Mouse (Mus musculus): Measurements from ENCODE around the gene Dab1. TPM values are rescaled to one million over a fixed set of nuclear protein-coding genes. Genes with fewer than 3 reads are reported as not detected.

Dab1 gene
- total RNA-seq (2021) = 1 to 10 TPM in 1 of 2 experiments, under 1 TPM in 1; 0.41 to 1.2 TPM
- long read RNA-seq, experiment 1, partial matches to known transcripts = 0 of 1 reads
- long read RNA-seq, experiment 1, other reads (novel, unspliced or antisense) = 1 of 1 reads
- long read RNA-seq, experiment 2, partial matches to known transcripts = 0 of 1 reads
- long read RNA-seq, experiment 2, other reads (novel, unspliced or antisense) = 1 of 1 reads

DNA sequence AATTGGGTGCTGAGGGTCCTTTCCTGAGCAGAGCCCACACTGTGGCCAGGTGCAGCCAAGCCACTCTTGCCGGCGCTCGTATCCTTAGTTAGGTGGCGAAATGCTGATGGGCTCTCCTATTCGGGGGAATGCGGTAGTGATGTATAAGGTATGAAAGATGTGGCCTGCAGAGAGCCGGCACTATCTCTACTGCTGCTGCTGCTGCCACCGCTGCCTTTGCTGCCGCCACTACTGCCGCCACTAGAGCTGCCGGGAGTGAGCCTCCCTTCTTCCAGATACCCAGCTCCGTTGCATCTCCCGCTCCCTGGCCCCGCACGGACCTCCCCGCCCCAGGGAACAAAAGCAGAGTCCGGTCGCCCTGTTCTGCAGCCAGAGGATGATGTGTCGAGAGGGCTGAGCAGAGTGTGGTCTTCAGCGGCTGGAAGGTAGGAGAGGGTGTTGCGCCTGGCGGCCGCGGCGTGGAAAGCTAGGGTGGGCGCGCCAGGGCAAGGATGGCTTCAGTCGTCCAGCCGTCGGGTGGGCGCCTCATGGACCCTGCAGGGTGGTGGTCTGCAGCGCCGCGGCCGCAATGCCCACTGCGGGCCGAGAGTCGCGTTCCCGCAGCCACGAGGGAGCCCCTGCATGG lies at the start of gene Dab1:
Gene Dab1 (plus strand): TSS at position 39 of the 625 bp plus-strand sequence.
- no peak for DNase-seq

GRCm38 (mm10) chr4:103571721-103572352 lies 47.3 kb upstream of the Dab1 start:
- peak; percentile 20 for DNase-seq

DNA sequence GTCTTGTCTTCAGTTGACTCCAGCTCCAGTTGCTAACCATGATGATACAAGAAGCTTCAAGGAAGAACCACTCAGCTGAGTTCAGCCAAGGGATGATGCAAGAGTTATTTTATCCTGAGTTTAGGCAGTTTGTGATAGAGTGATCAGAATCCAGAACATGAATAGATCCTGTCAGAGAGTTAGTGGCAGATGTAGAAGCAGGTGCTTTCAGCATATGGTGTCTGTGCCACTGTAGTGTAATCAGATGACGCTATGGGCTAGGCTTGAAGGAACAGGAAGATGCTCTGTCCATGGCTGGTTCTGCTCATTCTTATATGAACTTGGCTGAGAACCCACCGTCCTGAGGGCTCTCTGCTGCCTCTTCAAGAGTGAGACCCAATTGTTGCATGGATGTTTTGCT lies 43.6 kb upstream of the Dab1 start:
- no peak for DNase-seq

DNA sequence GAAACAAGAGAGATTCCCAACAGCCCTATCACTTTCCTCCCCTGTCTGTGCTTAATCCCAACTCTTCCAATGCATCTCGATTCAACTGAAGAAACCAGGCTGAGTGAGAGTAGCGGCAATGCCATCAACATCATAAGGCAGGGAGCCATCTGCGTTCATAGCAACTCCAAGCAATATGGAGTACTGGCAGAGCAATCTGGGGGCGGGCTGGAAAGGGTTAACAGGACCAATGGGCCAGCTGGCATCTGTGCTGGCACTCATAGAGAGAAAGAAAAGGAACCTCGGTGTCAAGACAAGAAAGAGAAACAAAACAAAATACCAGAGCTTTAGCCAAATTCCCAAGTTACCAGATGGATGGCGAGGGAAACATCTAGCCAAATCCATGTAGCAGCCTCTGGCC lies 42.9 kb upstream of the Dab1 start:
- no peak for DNase-seq

- DNase-seq = no peak
Observed at GRCm38 (mm10) chr4:103577111-103577815, 41.9 kb upstream of the Dab1 start.

GRCm38 (mm10) chr4:103577821-103578220 lies 41.3 kb upstream of the Dab1 start:
- DNase-seq = no peak

DNA sequence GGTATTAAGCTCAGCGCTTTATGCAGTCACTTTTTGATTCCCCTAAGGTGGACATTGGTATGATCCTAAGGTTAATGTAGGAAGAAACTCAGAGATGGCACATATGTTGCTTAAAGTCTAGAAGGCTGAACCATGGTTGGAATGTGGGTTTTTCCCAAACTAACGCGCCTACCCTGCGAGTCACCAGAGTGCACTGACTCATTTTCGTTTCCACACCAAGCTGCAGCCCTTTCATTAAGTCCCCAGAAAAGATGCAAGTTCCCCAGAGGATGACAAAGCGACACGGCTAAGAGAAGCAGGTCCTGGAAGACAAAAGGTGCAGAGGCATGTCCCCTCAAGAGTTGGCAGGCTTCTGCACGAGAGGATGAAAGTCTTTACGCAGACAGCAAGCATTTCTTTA lies 39.1 kb upstream of the Dab1 start:
- no peak for DNase-seq

DNA sequence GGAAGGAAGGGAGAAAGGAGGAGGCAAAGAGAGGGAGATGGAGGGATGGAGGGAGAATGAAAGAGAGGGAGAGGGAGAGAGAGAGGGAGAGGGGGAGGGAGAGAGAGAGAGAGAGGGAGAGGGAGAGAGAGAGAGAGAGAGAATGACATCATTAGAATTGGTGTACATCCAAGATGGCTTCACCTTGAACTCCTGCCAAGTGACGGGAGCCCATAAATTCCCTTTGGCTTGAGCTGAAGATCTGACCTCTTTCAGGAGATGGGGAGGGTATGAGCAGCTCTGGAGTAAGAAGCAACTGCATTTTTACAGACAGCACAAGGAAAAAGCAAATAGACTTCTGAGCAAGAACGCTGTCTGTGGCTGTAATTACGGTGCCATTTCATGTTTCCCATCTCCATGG lies 4.1 kb upstream of the Dab1 start:
- DNase-seq = no peak

GRCm38 (mm10) chr4:103619946-103620371 lies 800 bp downstream of the Dab1 start:
- DNase-seq = no peak

DNA sequence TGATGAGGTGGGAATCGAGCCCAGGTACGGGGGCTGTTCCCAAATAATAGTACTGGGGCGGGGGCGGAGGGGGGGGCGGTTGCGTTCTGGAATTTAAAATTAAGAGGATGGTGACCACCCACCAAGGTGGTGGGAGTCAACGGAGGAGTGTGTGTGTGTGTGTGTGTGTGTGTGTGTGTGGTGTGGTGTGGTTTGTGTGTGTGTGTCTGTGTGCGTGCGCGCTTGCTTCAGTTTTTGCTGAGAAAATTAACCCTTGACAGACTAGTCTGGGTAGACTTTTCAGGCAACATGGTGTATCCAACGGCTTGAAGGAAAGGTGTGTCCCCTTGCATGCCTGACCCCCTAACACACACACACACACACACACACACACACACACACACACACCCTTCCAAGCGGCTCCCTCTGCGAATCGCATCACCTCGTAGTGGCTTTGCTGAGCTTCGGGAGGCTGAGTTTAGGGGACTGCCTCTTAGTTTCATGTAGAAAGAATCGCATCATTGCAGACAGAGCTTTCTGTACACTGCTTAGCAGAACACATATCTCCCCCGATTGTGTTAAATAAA lies 1.5 kb downstream of the Dab1 start:
- DNase-seq = no peak

DNA sequence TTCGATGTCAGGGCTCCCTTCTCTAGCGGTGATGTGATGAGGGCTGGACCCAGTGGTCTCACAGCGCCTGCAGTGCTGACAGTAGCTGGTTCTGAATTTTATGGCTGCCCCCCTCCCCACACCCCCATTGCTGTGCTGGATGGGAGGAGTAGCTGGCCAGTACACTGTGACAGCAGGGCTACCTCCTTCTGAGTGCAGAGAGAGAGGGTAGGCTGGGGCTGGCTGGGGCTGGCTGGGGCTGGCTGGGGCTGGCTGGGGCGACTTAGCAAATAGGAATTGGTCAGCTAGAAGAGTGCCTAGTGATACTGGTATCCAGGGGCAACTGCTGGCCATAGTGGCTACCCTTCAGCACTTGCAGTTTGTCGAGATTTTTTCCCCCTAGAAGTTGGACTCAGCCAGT lies 2.4 kb downstream of the Dab1 start:
- DNase-seq = no peak

DNA sequence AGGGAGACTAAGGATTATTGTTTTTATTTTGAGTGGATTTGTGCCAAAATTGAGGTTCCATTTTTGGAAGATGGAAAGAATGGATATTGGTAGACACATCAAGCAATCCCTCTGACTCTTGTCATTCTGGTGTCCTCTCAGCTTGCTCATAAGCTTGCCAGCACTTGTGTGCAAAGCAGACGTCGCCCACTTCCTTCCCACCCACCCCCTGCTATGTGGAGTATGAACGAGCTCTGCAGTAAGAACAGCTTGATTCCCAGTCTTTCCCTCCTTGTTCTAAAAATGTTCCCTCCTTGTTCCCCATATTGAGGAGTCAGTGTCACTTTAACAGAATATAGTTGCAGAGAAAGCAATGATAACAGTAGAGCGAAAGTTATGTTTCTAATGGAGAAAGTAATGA lies 11.0 kb downstream of the Dab1 start:
- no peak for DNase-seq

- no peak for DNase-seq
Observed at GRCm38 (mm10) chr4:103636168-103636776, 17.1 kb downstream of the Dab1 start.

GRCm38 (mm10) chr4:103648209-103648896 lies 29.2 kb downstream of the Dab1 start:
- no peak for DNase-seq

GRCm38 (mm10) chr4:103655740-103656139 lies 36.6 kb downstream of the Dab1 start:
- DNase-seq = no peak

DNA sequence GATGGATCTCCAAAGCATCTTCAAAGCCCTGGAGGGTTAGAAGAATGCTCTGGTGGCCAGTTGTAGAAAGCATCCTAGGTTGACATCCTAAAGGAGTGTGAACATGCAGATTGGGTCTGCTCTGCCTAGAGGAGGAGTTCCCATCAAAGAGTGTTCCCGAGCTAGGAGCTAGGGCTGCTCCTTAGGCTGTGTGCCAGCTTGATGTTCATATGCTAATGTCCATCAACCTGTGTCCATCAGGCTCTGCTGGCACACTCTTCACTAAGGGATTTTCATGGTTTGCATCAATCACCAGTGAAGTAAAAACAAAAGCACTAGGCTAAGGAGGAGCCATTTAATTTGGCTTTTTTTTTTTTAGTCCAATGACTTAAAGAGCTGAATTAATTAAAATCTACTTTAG lies 42.2 kb downstream of the Dab1 start:
- DNase-seq = no peak

DNA sequence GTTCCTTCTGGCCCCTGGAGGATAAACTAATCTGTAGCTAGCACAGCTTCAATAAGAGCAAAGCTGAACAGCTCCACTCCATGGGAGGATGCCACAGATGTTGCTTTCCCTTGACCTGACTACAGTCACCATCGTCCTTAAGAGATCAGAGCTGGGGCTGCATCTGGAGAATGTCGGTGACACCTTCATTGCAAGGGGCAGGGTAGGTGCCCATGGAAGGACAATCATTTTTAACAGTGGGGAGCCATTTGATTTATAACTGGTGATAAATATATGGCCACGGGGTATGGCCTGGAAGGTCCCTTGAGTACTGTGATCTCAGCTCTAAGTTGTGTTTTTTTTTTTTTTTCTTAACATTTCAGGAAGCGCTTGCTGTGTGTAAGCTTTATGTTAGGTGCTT lies 48.3 kb downstream of the Dab1 start:
- no peak for DNase-seq

DNA sequence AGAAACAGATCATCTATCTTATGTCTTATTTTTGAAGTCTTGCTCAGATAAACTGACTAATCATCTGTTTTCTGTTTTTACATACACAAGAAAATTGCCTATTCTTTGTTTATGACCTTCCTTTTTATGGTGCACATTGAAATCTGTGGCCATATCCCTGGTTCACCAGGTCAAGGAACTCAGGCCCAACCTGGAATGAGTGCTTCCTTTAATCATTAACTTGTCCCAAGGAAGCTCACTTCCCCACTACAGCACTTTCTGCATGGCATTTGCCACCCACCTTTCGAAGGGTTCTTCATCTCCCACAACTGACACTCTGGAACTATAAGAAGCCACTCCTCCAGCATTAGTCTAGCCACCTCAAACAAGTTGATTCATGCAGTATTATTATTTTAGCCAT lies 58.0 kb downstream of the Dab1 start:
- DNase-seq = no peak

DNA sequence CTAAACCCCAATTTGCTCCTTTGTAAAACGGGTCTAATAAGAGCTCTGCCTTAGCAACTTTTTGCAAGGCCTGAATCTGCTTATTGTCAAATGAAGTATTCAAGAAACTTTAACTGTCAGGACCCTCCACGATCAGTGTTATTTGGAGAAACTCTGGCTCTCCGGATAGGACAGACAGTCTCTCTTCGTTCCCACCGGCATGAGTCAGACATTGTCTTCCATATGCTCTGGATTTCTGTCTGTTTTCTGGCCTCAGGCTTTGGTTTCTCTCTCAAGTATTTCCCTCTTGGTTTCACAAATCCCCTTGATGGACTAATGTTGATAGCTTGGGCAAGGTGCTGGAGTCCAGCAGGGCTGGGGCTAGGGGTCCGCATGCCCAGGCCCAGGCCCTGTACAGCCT lies 59.3 kb downstream of the Dab1 start:
- DNase-seq = no peak

GRCm38 (mm10) chr4:103685136-103685535 lies 66.0 kb downstream of the Dab1 start:
- DNase-seq = no peak

GRCm38 (mm10) chr4:103691717-103692116 lies 72.6 kb downstream of the Dab1 start:
- no peak for DNase-seq

- DNase-seq = no peak
Observed at GRCm38 (mm10) chr4:103699755-103700154, 80.6 kb downstream of the Dab1 start.

Data from gastrocnemius, postnatal 10 days (tissue).